Mouse (Mus musculus): ENCODE results near the gene Timp2.

- TF ChIP-seq POLR2A (IDR thresholded peaks at IDR 0.05; ENCODE audit: insufficient read depth, low read length): no peak
- no peak for TF ChIP-seq EP300 (IDR thresholded peaks at IDR 0.05; ENCODE audit: insufficient read depth, low read depth, low read length)
- TF ChIP-seq CTCF (IDR thresholded peaks at IDR 0.05; ENCODE audit: low read depth, low read length): no peak
These were observed 89.4 kb downstream of the Timp2 start for GRCm38 (mm10) chr11:118266044-118266665.
